Mouse (Mus musculus) megakaryocyte, adult 5-6 weeks (primary cell): ENCODE results near the gene Fam167b. TPM values are rescaled to one million over a fixed set of nuclear protein-coding genes. Genes with fewer than 3 reads are reported as not detected.
"Not testable (repeated sequence)": the region's sequence is repeated elsewhere in the genome, so short reads cannot be mapped to it uniquely, and the experiment has no call there.

Experiments used
- ATAC-seq: 2 replicates; pipeline ENCODE4 v1.8.0; 2016; ENCODE audit warnings: mild to moderate bottlenecking, inconsistent platforms; ENCODE audit not compliant: poor library complexity, severe bottlenecking
- total RNA-seq, 2 experiments: library from RNA; stranded (forward) in 1 of 2; stranded (reverse) in 1 of 2; fragments of 153-499, 151-499 nt in 1 of 2; fragments of 221-1000, 200-1000 nt in 1 of 2; gene quantifications; 2 replicates each; pipeline versions ENCODE4 v1.2.3 to v1.2.4; 2015 to 2017

The Fam167b gene
- total RNA-seq, 2 experiments from 2014 or later, result not detected

GRCm38 (mm10) chr4:129565139-129565538 is 13.2 kb downstream of the Fam167b start:
- ATAC-seq, result no peak

DNA sequence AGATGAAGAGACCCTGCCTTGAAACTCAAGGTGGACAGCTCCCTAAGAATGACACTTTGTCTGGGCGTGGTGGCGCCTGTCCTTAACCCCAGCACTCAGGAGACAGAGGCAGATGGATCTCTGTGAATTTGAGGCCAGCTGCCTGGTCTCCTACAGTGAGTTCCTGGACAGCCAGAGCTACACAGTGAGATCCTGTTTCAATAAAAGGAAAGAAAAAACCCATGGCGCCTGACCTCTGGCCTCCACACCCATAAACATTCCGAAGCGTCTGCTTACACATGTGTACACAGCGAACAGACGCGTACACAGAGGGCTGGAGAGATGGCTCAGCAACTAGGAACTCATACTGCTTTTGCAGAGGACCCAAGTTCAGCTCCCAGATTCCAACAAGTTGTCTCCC is 14.6 kb downstream of the Fam167b start:
- no peak for ATAC-seq

DNA sequence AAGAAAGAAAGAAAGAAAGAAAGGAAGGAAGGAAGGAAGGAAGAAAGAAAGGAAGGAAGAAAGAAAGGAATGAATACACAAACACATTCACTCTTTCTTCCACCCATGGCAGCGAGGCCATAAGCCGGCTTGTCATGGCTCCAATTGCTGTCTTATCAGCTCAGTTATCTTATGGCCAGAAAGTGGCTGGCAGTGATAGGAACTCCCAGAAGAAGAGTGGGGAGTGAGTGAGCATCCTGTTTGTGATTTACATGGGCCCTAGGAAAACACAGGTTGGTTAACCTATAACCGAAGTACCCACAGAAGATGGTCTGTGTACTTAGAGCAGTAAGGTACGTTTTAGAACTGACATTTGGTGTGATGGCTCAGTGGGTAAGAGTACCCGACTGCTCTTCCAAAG is 17.2 kb downstream of the Fam167b start:
- ATAC-seq, result no peak

GRCm38 (mm10) chr4:129558321-129558955 is 19.9 kb downstream of the Fam167b start:
- ATAC-seq, result no peak

- no peak for ATAC-seq
These were observed 21.0 kb downstream of the Fam167b start for GRCm38 (mm10) chr4:129557256-129557808.

GRCm38 (mm10) chr4:129556532-129557223 is 21.7 kb downstream of the Fam167b start:
- peak; percentile 94 for ATAC-seq

GRCm38 (mm10) chr4:129555862-129556531 is 22.4 kb downstream of the Fam167b start:
- peak; percentile 17; the same call in 1 of the 2 replicates for ATAC-seq

DNA sequence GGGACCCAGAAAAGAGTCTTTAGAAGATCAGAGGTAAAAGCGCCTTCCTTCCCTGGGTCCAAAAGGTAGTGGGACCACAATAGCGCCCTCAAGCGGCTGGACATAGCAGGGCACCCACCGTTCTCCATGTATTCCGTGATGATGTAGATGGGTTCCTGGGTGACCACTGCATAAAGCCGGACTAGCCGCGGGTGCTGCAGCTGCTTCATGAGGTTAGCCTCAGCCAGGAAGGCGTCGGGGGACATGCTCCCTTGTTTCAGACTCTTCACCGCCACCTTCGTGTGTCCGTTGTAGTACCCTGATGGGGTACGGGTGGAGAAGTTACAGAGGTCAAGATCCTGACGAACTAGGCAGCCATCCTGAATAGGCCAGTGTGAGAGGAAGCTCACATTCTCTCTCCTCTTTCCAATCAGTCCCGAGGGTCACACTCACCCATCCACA is 22.9 kb downstream of the Fam167b start:
- ATAC-seq, result peak; percentile 57

DNA sequence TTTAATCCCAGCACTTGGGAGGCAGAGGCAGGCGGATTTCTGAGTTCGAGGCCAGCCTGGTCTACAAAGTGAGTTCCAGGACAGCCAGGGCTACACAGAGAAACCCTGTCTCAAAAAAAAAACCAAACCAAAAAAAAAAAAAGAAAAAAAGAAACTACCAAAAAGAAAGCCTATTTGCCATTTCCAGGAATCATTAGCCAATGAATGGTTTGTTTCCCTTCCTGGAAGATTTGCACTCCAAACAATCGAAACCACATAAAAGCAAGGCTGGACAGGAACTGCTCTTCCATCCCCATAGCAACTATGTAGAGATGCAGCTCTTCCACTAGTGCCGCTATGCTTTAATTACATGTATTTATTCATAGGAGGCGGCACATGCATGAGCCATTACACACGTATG is 23.8 kb downstream of the Fam167b start:
- not testable (repeated sequence) for ATAC-seq

- ATAC-seq, result no peak
These were observed 28.1 kb downstream of the Fam167b start for GRCm38 (mm10) chr4:129550295-129550694.

GRCm38 (mm10) chr4:129549306-129549705 is 29.0 kb downstream of the Fam167b start:
- peak; percentile 38; the same call in 1 of the 2 replicates for ATAC-seq

DNA sequence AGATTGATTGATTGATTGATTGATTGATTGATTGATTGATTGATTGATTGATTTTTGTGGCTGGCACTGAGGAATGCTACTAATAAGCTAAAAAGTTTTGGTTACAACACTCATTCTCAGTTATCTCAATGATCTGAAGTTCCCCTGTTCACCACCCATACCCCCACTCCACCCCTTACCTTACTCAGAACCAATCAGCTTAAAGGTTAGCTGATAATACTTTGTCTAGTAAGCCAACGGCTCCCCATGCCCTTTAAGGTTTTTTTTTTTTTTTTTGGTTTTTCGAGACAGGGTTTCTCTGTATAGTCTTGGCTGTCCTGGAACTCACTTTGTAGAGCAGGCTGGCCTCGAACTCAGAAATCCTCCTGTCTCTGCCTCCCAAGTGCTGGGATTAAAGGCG is 30.7 kb downstream of the Fam167b start:
- not testable (repeated sequence) for ATAC-seq

GRCm38 (mm10) chr4:129544106-129544505 is 34.2 kb downstream of the Fam167b start:
- no peak for ATAC-seq

- ATAC-seq, result peak; percentile 98
These were observed 35.7 kb downstream of the Fam167b start, which contains the start of gene Hdac1 for GRCm38 (mm10) chr4:129542592-129543141. Gene Hdac1 (minus strand): TSS chr4:129542713.

GRCm38 (mm10) chr4:129541868-129542591 is 36.3 kb downstream of the Fam167b start:
- ATAC-seq, result no peak

GRCm38 (mm10) chr4:129540012-129540411 is 38.3 kb downstream of the Fam167b start:
- no peak for ATAC-seq

DNA sequence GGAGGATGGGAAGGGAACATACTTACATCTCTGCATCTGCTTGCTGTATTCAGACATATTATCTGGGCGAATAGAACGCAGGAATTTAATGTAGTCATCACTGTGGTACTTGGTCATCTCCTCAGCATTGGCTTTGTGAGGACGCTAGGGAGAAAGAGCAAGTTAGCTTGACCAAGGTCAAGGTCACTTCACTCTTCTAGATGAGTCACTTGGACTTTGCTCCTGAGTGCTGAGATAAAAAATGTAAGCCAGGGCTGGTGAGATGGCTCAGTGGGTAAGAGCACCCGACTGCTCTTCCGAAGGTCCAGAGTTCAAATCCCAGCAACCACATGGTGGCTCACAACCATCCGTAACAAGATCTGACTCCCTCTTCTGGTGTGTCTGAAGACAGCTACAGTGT is 49.4 kb downstream of the Fam167b start:
- ATAC-seq, result not testable (repeated sequence)
